Mouse (Mus musculus): ENCODE results near the gene Phf23.

The Phf23 gene

DNA sequence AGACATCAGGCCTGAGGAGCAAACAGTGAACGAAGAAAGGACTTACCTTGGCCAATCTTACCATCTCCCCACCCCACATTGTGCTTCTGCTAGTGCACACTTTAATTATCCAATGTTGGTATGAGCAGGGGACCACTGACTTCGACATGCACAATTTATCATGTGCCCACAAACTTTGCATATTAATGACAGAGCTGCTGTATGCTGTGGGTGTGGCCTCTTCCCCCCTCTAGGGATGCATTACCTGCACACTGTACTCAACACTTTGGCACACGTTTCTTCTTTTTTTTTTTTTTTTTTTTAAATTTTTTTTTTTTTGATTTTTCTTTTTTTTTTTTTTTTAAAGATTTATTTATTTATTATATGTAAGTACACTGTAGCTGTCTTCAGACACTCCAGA, 24.8 kb upstream of the Phf23 start:
- DNase-seq (ENCODE audit: low spot score in 2 of 2) = no peak

DNA sequence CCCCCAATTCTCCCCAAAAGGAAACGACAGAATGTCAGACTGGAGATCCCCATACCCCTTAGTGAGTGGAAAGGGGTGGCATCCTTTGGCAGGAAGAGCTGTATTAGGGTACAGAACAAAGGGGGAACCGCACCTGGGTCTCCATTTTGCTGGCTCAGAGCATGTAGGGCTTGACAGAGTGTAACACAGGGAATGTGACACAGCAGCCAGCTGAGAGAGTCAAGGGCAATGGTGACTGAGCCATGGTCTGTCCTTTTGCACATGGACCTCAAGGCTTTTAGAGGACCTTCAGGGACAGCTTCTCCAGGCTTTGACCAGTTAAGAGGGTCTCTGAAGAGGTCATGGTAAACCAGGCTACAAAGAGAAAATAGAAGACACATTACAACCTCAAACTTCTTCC, 20.7 kb upstream of the Phf23 start:
- DNase-seq (ENCODE audit: low spot score in 2 of 2) = no peak

DNA sequence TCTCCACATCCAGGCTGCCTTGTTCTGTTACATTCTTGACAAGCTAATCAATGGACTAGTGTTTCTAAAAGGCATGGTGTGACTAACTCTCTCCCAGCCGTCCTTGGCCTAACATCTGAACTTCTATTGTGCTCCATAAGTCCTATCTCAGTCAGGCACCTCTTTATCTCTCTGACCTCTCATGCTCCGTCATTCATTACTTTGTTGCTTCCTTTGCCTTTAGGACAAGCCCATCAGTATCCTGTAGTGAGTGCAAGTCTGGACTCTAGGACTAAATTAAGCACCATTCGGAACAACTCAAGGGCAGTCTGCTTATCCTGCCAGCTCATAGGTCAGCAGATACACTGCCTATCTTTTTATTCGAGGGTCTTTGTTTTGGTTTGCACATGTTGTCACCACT, 19.3 kb upstream of the Phf23 start:
- DNase-seq (ENCODE audit: low spot score in 2 of 2) = no peak

DNA sequence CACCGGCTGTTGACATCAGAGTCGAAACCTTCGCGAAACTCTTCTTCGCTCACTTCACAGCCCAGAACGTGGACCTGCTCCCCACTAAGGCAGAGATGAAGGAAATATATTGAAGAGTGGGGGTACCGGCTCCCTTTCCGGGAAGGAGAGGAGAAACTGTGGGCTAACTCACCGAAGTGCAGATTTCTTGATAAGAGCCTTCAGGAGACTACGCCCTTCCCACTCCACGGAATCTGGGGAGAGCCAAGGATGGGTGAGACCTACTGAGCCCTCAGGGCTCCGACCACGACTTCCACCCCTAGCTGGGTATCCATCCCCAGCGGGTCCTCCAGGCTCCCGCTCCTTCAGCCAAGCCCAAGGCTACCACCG, 15.8 kb upstream of the Phf23 start:
- no peak for DNase-seq (ENCODE audit: low spot score in 2 of 2)

DNA sequence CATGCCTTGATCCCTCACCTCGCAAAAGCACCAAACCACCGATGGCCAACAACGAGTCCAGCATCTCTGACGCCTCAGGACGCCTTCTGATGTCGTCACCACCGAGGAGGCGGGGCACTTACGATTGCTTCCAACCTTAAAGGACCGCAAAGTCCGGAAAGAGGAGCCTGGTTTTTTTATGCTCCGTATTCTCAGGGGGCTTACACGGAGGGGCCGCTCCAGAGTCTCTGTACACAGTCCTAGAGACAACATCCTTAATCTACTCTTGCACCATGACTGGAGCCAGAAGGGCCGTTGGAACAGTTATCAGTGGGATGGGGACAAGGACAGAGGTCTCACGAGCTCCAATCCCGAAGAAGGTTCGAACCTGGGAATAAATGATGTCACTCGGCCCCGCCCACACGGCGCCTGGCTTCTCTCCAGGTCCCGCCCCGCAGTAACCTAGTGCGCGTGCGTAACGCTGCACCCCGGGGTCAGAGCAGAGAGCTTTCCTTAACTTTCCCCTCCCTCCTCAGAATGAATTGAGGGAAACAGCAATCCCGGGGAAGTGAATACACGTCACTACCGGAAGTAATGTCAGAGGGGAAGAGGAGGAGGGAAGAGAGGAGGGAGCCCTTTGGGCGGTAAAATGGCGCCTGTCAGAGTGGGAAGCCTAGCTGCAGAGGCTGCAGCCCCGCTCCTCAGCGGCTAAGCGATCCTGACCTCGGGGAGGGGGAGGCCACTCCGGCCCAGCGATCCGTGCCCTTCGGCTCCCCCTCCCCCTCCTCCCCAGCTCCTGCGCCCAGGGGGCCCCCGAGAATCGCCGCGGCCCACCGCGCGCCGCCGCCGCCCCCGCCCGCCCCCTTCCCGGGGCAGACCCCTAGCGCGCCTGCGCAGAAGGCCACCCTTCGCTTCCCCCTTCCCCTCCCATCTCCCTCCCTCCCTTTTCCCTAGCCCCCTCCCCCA, 15.1 kb upstream of the Phf23 start:
- DNase-seq (ENCODE audit: low spot score in 2 of 2) = peak; percentile 85 to 90

DNA sequence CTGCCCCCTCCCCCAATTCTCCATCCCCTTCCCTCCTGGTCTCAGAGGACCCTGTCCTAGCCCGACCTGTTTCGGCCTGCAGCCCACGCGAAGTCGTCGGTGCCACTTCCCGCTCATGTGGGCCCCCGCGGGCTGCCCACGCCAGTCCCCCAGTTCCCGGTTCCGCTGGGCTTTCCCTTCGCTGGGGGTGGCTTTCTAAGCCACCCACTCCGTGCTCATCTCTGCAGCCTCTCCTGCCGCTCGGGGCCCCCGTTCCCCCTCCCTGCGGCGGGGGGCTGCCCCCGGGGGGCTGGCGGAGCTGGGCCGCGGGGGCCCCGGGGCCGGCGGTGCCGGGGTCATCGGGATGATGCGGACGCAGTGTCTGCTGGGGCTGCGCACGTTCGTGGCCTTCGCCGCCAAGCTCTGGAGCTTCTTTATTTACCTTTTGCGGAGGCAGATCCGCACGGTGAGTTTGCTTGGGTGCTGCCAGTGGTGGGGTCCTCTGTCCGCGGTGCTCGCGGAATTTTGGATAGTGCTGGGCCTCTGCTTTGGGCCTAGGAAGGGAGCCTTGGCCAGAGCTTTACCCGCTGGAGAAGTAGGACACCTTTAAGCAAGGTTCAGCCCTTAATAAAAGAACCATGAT, 14.3 kb upstream of the Phf23 start, which contains the start of gene Ctdnep1:
Ctdnep1 (plus strand) TSS at position 16 of the 622 bp plus-strand sequence.
- peak in 1 of 2 experiments; percentile 53 for DNase-seq (ENCODE audit: low spot score in 2 of 2)

DNA sequence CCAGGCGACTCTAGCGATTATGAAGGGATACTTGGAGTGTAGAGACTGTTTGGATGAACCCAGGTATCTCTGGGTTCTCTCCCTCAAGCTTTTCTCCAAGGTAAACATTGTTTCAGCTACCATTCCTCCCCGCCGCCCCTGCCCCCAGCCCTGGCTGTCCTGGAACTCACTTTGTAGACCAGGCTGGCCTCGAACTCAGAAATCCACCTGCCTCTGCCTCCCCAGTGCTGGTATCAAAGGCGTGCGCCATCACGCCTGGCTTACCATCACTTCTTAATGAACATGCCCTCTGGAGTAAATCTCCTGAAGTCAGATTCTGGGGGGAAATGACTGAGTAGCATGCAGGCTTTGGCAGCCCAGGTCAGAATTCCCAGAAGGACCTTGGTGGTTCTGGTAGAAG, 13.4 kb upstream of the Phf23 start, which contains the start of gene Elp5:
Elp5 (minus strand) TSS at position 293 of the 400 bp plus-strand sequence.
- DNase-seq (ENCODE audit: low spot score in 2 of 2) = no peak

DNA sequence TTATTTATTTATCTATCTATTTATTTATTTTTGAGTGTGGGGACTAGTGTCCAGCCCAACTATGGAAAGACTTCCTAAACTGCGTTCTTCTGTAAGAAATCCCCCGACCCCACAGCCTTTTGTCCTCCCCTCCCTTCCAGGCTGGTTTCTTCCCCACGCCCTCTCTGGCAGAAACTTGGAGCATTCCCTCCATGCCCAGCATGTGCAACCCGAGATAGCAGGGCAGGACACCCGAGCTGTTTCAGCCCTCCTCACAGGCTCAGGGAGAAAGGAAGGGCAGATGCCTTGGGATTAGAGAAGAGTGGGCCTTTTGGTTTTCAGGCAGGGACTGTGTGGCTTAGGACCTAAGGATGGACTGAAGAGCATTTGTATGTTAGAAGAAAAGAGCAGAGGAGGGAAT, 12.7 kb upstream of the Phf23 start:
- DNase-seq (ENCODE audit: low spot score in 2 of 2) = no peak

DNA sequence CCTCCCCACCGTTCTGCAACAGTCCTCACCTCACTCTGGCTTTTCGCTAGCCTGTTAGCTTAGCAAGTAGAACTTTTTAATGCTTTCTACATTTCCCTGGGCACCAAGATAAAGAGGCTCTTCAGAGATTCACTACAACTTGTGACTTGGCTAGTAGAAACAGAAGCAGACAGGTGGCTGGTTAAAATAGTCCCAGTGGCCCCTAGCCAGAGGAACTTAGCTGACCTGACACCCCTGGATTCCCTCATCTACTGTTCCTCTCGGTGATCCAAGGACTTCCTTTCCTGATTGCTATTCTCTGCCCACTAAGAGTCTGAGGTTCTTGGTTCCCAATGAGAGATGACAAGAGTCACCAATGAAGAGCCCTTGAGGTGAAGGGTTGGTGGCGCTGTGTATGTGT, 12.2 kb upstream of the Phf23 start:
- no peak for DNase-seq (ENCODE audit: low spot score in 2 of 2)

DNA sequence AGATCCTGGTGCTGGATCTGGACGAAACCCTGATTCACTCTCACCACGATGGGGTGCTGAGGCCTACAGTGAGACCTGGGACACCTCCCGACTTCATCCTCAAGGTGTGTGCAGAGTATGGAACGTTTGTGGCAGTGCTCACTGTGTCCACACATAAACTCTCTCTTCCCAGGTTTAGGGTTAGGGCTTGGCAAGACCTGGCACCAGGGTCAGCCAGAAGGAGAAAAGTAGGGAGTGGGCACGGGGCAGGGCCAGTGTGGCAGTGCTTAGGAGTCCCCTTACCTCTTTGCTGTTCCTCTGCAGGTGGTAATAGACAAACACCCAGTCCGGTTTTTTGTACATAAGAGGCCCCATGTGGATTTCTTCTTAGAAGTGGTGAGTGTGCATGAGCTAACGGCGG, 11.1 kb upstream of the Phf23 start:
- DNase-seq (ENCODE audit: low spot score in 2 of 2) = no peak

DNA sequence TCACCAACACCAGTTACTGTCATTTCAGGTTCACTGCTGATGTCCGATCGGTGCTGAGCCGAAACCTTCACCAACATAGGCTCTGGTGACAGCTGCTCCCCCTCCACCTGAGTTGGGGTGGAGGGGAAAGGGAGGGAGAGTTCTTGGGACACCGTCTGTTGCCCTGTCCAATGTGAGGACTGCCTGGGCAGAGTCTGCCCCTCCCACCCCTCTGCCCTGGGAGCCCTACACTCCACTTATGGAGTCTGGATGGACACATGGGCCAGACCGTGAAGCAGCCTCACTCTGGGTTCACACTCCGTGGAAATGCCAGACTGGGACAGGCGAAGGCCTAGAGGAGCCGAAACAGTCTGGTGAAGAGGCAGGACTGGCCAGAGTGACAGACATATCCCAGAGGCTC, 5.6 kb upstream of the Phf23 start:
- no peak for DNase-seq (ENCODE audit: low spot score in 2 of 2)

DNA sequence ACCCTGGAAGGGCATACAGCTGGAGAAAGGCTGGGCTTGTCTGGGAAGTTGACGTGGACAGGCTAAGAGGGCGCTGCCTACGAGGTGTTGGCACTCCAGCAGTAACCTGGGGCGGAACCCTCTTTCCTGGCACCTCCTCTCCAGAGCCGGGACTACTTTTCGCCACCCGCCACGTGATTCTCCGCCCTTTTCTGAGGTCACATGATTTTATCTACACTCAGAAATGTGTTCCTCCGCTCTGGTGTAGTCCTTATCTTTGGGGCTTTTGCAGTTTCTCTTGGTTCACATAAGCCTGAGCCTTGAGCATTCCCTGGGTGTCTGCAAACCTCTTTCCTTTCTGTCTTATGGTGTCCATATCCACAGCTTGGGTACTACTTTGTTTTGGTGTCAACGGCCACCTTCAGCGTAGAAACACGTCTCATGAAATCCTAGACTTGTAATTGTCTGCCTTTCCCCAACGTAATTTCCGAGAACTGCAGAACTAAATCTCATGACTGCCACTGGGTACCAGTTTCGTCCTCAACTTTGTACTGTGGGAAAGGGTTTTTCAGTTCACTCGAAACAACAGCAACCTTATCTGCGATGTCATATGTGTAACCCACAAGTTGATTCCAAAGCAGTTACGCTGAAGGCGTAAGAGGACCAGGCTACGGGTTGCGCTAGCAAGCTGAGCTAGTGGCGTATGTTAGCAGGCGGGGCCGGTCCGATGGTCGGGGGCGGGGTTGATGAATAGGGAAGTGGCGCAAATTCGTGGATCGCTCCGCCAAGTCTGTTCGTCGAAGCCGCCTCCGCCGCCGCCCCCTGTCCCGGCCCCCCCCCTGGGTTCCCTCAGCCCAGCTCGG, 4.5 kb upstream of the Phf23 start, which contains the start of gene Gabarap:
Gabarap (plus strand) TSS at position 294 of the 842 bp plus-strand sequence.
- peak; percentile 95 to 97 for DNase-seq (ENCODE audit: low spot score in 2 of 2)

DNA sequence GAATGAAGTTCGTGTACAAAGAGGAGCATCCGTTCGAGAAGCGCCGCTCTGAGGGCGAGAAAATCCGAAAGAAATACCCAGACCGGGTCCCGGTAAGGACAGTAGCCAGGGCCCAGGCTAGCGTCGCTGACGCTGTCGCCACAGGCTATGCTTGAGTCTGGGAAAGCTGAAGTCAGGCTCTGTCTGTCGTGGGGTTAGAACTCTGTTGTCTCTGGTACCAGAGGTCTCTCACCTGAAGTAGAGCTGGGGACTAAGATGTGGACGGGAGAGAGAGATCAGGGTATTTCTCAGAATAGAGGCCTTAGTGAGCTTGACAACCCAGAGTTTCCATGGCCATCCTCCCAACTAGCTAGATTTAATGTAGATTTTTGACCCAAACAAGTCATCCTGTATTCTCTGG, 3.9 kb upstream of the Phf23 start:
- DNase-seq (ENCODE audit: low spot score in 2 of 2) = no peak

DNA sequence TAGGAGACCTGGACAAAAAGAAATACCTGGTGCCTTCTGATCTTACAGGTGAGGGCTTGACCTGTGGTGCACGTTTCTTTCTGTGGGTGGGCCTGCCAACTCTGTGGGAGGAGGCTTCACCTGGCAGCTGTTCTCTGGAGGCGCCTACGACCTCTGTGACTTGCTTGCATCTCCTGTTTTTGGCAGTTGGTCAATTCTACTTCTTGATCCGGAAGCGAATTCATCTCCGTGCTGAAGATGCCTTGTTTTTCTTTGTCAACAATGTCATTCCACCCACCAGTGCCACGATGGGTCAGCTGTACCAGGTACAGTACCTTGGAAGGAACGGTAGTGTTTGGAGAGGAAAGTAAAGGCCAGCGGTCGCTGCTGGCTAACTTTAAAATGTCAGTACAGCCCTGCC, 3.2 kb upstream of the Phf23 start:
- no peak for DNase-seq (ENCODE audit: low spot score in 2 of 2)

DNA sequence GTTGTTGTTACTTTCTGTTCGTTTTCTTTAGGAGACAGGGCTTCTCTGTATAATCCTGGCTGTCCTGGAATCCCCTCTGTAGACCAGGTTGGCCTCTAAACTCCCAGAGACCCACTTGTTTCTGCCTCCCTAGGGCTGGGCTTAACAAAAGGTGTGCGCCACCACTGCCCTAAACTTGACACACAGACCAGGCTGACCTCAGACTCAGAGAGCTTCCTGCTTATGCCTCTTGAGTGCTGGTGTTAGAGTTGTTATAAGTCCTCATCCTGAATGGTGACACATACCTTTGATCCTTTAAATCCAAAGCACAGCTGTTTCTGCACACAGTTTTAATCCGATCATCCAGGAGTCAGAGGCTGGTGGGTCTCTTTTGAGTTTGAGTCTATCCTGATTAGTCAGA, 2.6 kb upstream of the Phf23 start:
- DNase-seq (ENCODE audit: low spot score in 2 of 2) = no peak

DNA sequence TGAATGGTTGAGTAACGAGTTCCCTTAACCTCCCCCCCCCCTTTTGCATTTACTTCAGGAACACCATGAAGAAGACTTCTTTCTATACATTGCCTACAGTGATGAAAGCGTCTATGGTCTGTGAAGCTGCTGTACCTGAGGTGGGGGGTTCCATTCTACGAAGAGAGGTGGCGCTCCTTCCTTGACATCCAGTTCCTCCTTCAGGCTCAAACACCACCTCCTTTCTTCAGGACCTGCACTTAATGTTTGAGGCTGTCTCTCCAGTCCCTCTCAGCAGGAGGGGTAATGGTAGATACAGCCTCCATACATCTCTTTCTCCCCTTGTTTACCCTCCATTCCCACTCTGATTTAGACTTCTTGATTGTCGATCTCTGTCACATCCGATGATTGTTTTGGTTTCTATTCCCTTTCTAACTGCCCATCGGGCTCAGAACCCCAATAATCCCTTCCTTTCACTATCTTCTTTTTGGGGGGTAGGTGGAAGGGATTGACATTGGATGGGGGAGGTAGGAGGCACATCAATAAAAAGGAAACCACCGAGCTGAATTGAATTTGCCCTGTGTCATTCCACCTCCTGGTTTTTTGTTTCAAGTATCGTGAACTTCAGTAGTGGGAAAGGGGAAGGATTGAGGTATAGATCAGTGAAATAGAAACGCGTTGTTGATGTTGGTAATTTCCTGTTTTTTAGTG, 1.0 kb upstream of the Phf23 start:
- no peak for DNase-seq (ENCODE audit: low spot score in 2 of 2)

DNA sequence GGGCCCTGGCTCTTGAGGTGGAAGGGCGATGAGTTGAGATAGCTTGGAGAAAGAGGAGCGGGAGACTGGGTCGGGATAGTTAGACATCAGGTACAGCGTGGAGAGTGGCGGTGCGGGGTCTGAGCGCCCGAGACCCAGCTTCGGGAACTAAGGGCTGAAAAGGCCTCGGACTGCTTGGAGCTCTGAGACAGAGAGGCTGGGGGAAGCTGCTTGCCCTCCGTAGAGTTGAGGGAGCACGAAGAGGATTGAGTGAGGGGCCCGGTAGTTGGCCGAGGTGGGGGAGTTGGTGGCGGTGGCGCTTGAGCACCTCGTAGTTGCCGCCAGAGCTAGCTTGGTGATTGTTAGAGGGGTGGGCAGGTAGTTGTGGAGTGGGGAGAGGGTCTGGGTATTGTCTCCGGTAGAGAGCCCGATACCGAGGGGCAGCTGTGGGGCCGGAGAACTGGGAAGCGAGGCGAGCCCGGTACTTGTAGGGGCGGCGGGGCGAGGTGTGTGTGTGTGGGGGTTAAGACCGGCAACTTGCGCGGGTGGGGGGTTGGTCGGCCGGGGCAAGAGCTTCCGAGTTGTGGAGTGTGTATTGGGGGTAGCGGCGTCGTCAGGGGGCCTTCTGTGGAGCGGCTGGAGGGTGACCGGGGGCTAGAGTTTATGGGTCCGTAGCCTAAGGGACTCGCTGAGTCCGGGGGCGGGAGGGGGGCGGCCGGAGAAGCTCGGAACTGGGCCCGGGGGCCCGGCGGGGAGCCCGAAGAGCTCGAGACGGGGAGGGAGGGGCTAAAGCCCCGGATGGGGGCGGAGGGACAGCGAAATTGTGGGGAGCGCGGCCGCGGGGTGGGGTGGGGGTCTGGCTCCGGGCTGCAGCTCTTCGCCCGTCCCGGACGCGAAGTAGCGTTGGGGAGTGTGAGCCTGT, 834 bp downstream of the Phf23 start:
- DNase-seq (ENCODE audit: low spot score in 2 of 2) = peak; percentile 71 to 74

DNA sequence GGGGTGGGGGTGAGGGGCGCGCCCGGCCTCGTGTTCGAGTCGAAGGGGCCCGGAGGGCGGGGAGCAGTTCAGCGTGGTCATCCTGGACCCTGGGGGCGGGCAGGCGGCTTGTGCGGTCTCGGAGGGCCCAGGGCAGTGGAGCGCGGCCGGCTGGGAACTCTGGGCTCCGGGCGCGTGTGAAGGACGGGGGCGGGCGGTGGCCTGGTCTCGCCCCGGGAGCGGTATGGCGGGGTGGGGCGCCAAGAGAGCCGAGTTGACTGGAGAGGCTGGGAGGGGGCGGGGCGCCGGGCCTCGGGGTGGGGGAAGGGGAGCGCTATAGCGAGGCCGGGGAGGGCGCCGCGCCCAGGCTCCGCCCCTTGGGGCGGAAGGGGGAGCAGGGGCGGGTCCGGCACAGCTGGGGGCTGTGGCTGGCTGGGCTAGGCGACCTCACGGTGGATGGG, 1.5 kb downstream of the Phf23 start:
- DNase-seq (ENCODE audit: low spot score in 2 of 2) = peak; percentile 92 to 93

DNA sequence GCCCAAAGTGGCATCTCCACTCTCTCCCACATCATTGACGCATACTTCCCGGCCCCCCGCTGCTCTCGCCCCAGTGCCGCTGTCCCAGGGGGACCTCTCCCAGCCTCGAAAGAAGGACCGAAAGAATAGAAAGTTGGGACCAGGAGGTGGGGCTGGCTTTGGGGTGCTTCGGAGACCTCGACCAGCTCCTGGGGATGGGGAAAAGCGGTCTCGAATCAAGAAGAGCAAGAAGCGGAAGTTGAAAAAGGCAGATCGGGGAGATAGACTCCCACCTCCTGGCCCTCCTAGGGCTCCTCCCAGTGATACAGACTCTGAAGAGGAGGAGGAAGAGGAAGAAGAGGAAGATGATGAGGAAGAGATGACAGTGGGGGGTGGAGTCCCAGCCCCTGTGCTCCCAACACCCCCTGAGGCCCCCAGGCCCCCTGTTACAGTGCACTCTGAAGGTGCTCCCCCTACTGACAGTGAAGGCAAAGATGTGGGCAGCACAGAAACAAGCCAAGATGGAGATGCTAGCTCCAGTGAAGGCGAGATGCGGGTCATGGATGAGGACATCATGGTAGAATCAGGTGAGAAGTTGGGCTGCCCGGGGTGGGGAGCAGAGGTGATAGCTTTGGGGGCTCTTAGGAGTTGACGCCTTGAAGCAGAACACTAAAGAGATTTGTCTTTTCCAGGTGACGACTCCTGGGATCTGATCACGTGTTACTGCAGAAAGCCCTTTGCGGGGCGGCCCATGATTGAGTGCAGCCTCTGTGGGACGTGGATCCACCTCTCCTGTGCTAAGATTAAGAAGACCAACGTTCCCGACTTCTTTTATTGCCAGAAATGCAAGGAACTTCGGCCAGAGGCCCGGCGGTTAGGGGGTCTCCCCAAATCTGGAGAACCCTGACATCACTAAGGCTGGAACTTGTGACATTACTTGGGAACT, 3.3 kb downstream of the Phf23 start:
- DNase-seq (ENCODE audit: low spot score in 2 of 2) = no peak

Data from spleen, postnatal 36 days (tissue).